Mouse (Mus musculus) intestine, embryonic 14.5 days (tissue): ENCODE measurements around the gene Sptbn4. TPM values are rescaled to one million over a fixed set of nuclear protein-coding genes. Genes with fewer than 3 reads are reported as not detected.

ENCODE experiments used
- ATAC-seq: fragments of 200-750 bp; cut with Nextera tagmentation; replicated peaks from 2 replicates; pipeline ENCODE4 v1.8.0; 2017; ENCODE audit warnings: low read depth, moderate number of reproducible peaks, moderate TSS enrichment, moderate library complexity; ENCODE audit not compliant: low FRiP score, low TSS enrichment
- DNase-seq: peaks from one replicate; pipeline ENCODE4 v3.0.0-alpha.2; 2018; ENCODE audit warnings: low spot score
- H3K27ac ChIP-seq: fragments of 300-500 bp; sonication (generic); 2 replicates; pipeline ENCODE4 v1.5.1; 2014; ENCODE audit warnings: low read depth, mild to moderate bottlenecking, control low read depth
- H3K27me3 ChIP-seq: fragments of 300-500 bp; sonication (generic); replicated peaks from 2 replicates; pipeline ENCODE4 v1.6.1; 2014; ENCODE audit warnings: low read length, control low read depth; ENCODE audit not compliant: control insufficient read depth, insufficient read depth
- H3K36me3 ChIP-seq: fragments of 300-500 bp; sonication (generic); 2 replicates; pipeline ENCODE4 v1.6.1; 2014; ENCODE audit warnings: low read length, control low read depth; ENCODE audit not compliant: control insufficient read depth, insufficient read depth
- H3K4me1 ChIP-seq: fragments of 300-500 bp; sonication (generic); replicated peaks from 2 replicates; pipeline ENCODE4 v1.6.1; 2014; ENCODE audit warnings: low read length, control low read depth, mixed read lengths; ENCODE audit not compliant: control insufficient read depth, insufficient read depth
- H3K4me2 ChIP-seq: fragments of 300-500 bp; sonication (generic); 2 replicates; pipeline ENCODE4 v1.6.1; 2014; ENCODE audit warnings: low read length
- H3K4me3 ChIP-seq: fragments of 300-500 bp; sonication (generic); 2 replicates; pipeline ENCODE4 v1.5.1; 2014; ENCODE audit warnings: low read depth, low read length, control low read depth, mixed read lengths
- H3K9ac ChIP-seq: fragments of 300-500 bp; sonication (generic); 2 replicates; pipeline ENCODE4 v1.6.1; 2014; ENCODE audit warnings: mild to moderate bottlenecking, low read length
- H3K9me3 ChIP-seq: fragments of 300-500 bp; sonication (generic); 2 replicates; pipeline ENCODE4 v1.6.1; 2016; ENCODE audit warnings: low read length, control low read depth; ENCODE audit not compliant: control insufficient read depth
- WGBS: fragments of 180-500 bp; shearing (Covaris S2); extraction: QIAGEN DNeasy Blood & Tissue Kit; methylation state at CpG from one replicate; pipeline ENCODE4 v1.1.7; 2014; 5-methylcytosine and 5-hydroxymethylcytosine counted together
- polyA plus RNA-seq: library from polyadenylated mRNA; unstranded; fragments of >200 nt; fragmentation: Nextera tagmentation; extraction: Ambion mirVana; gene quantifications from 2 replicates; pipeline ENCODE4 v1.2.1, GENCODE M21; 2014

Sptbn4 gene
- polyA plus RNA-seq, 1 experiment from 2014 or later = 0.34 TPM

DNA sequence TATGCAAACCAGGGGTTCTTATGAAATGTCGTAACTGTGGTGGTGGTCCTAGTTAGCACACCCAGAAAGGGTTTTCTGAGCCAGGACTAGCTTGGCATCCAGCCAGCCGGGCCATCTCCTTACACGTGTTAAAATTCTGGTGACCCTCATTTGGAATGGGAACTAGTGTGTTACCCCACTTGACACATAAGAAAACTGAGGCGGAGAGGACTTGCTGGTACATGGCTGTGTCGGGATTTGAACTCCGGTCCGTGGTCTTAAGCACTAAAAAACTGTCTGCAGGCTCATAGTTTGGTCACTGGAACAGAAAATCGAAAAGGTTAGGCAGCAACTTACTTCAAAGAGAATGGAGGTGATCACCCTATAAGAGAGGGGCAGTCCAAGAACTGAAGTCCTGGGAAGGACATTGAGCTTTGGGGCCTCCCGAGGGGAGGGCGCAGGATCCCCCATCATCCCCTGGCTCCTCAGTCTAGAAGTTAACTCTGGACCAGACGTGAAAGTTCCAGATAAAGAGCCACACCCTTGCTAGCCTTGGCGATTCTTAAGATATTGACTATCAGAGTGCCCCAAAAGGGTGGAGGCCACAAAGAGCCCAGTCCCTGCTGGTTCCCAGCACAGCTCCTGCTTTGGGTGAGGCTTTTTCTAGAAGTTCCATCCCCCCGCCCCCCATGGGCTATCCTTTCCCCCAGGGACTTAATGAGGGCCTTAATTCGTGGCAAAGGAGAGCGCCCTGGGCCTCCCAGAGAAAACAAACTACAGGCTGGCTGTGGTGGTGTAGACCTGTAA lies 1.1 kb upstream of the Sptbn4 start:
- Histone ChIP-seq H3K4me1 (peaks cover 14% of the 10 kb centered on the region), H3K36me3 (no peaks in the 10 kb centered on the region), H3K9me3 (no peaks in the 10 kb centered on the region), H3K9ac (peak overlapping the region; percentile 56), H3K4me3 (peak overlapping the region; percentile 48), H3K4me2 (peak overlapping the region; percentile 92), H3K27me3 (peaks cover 30% of the 10 kb centered on the region), H3K27ac (no peak overlapping the region)
- WGBS = 56% methylated on average over 15 of the region's 15 CpGs
- ATAC-seq (no peak; the same call in 1 of the 2 replicates), DNase-seq (no peak)

DNA sequence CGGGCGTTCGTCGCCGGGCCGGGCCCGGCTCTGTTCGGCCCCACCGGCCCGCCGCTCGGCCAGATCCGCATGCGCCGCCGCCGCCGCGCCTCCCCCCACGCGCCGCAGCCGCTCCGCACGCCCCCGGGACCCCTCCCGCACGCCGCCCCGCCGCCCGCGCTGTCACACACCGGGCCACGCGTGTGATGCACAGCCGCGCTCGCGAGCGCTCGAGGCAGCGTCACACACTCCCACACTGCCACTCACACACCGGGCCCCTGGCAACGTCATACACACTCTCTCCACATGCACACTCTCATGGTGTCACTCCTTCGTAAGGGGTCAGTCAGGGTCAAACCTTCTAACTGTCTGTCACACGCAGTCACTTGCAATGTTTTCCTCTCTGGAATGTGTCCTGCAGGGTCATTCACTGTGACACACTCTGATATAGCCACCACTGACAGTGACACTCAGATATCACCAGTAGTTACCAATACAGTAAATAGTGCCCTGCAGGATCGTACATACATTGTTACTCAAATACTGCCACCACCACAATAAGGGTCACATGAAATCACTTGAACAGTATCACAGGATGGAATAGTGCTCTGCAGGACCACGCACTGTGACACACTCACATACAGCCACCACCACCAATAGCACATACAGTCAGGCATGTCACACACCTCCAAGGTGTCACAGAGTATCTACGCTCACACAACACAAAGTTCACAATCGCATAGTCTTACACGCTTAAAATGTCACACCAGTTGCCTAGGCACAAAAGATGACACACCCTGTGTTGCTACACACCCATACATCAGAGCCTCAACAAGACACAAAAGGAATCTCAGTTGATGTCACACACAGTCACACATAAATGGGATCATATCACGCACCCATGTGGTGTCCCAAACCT lies 716 bp downstream of the Sptbn4 start:
- Histone ChIP-seq H3K4me2 (peak overlapping the region; percentile 96), H3K9me3 (no peaks in the 10 kb centered on the region), H3K27me3 (peaks cover 30% of the 10 kb centered on the region), H3K36me3 (no peaks in the 10 kb centered on the region), H3K27ac (no peak overlapping the region), H3K4me1 (peaks cover 14% of the 10 kb centered on the region), H3K4me3 (peak overlapping the region; percentile 48), H3K9ac (peak overlapping the region; percentile 46)
- ATAC-seq = peak; percentile 9; the same call in 1 of the 2 replicates
- DNase-seq = peak; percentile 57
- 9% methylated on average over 43 of the region's 53 CpGs for WGBS

GRCm38 (mm10) chr7:27446051-27446450 lies 1.4 kb downstream of the Sptbn4 start:
- peak overlapping the region; percentile 38 for H3K4me3 ChIP-seq
- WGBS = 6% methylated on average over 18 of the region's 18 CpGs
- H3K9ac ChIP-seq = peak overlapping the region; percentile 46
- ATAC-seq = no peak
- peaks cover 30% of the 10 kb centered on the region for H3K27me3 ChIP-seq
- no peaks in the 10 kb centered on the region for H3K9me3 ChIP-seq
- DNase-seq = no peak
- no peak overlapping the region for H3K27ac ChIP-seq
- peak overlapping the region; percentile 96 for H3K4me2 ChIP-seq
- H3K36me3 ChIP-seq = no peaks in the 10 kb centered on the region
- peaks cover 14% of the 10 kb centered on the region for H3K4me1 ChIP-seq

GRCm38 (mm10) chr7:27440014-27440413 lies 7.5 kb downstream of the Sptbn4 start:
- no peak overlapping the region for H3K4me2 ChIP-seq
- H3K9me3 ChIP-seq = 0 out of 2 replicates have a peak, but pooled peaks cover 3% of the 10 kb centered on the region
- H3K9ac ChIP-seq = no peak overlapping the region
- H3K4me3 ChIP-seq = no peak overlapping the region
- WGBS = 78% methylated on average over 4 of the region's 4 CpGs
- no peaks in the 10 kb centered on the region for H3K4me1 ChIP-seq
- H3K27ac ChIP-seq = no peak overlapping the region
- no peak for ATAC-seq
- H3K27me3 ChIP-seq = peaks cover 12% of the 10 kb centered on the region
- no peaks in the 10 kb centered on the region for H3K36me3 ChIP-seq
- no peak for DNase-seq

- no peak overlapping the region for H3K27ac ChIP-seq
- 51% methylated on average over 5 of the region's 5 CpGs for WGBS
- H3K4me2 ChIP-seq = no peak overlapping the region
- H3K36me3 ChIP-seq = no peaks in the 10 kb centered on the region
- peaks cover 28% of the 10 kb centered on the region for H3K27me3 ChIP-seq
- H3K9ac ChIP-seq = no peak overlapping the region
- H3K4me1 ChIP-seq = no peaks in the 10 kb centered on the region
- ATAC-seq = no peak
- no peak overlapping the region for H3K4me3 ChIP-seq
- 0 out of 2 replicates have a peak, but pooled peaks cover 3% of the 10 kb centered on the region for H3K9me3 ChIP-seq
- no peak for DNase-seq
These were observed 9.9 kb downstream of the Sptbn4 start for GRCm38 (mm10) chr7:27437544-27437943.

DNA sequence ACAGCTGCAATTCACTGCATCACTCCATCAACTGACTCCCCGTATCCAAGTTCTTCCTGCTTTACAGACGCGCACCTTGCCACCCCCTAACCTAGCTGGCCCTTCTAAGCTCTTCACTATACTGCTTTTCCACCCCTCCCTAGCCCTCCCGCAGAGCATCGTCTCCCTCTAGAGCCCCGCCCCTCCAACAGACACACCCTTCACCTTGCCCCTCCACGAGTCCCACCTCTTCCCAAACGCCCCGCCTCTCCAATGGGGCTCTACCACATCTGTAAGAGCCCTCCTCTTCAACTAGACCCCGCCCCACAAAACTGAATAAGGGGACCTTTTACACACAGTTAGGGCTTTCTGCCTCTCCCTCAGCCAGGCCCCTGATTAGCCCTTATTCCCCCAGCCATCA lies 13.7 kb downstream of the Sptbn4 start:
- Histone ChIP-seq H3K9ac (no peak overlapping the region), H3K27me3 (peaks cover 28% of the 10 kb centered on the region), H3K27ac (no peak overlapping the region), H3K4me2 (no peak overlapping the region), H3K36me3 (no peaks in the 10 kb centered on the region), H3K4me3 (no peak overlapping the region), H3K4me1 (no peaks in the 10 kb centered on the region), H3K9me3 (peaks cover 8% of the 10 kb centered on the region)
- ATAC-seq (0 out of 2 replicates have a peak, but pooled peaks have one; percentile 27), DNase-seq (no peak)
- WGBS = 11% methylated on average over 10 of the region's 10 CpGs

DNA sequence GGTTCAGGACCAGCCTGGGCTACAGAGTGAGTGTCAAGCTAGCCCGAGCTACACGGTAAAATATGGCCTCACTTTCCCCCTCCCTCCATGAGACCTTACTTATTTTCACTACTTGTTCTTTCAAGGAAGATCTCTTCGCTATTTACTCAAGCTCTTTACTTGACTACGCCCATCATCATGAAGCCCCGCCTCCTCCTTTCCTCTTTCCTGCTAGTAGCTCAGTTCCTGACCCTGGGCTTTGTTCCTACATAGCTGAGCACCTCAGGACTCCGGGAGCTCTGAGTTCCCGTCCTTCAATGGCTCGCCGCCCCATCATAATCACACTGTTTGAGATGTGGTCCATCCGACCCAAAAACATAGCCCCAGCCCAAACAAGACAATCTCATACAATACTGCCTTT lies 14.1 kb downstream of the Sptbn4 start:
- Histone ChIP-seq H3K27ac (no peak overlapping the region), H3K27me3 (peaks cover 28% of the 10 kb centered on the region), H3K9me3 (peaks cover 8% of the 10 kb centered on the region), H3K4me3 (no peak overlapping the region), H3K4me1 (no peaks in the 10 kb centered on the region), H3K36me3 (no peaks in the 10 kb centered on the region), H3K4me2 (no peak overlapping the region), H3K9ac (no peak overlapping the region)
- DNase-seq (no peak), ATAC-seq (no peak)
- 32% methylated on average over 10 of the region's 10 CpGs for WGBS

GRCm38 (mm10) chr7:27429135-27429534 lies 18.4 kb downstream of the Sptbn4 start:
- no peak for ATAC-seq

More at GRCm38 (mm10) chr7:27429135-27429534, 18.4 kb downstream of the Sptbn4 start:
- Histone ChIP-seq H3K4me1 (no peaks in the 10 kb centered on the region), H3K36me3 (no peaks in the 10 kb centered on the region), H3K9ac (no peak overlapping the region), H3K27me3 (peaks cover 15% of the 10 kb centered on the region), H3K4me3 (no peak overlapping the region), H3K9me3 (peaks cover 8% of the 10 kb centered on the region), H3K27ac (no peak overlapping the region), H3K4me2 (no peak overlapping the region)
- DNase-seq = no peak
- 58% methylated on average over 2 of the region's 2 CpGs for WGBS
